Mouse (Mus musculus): Measurements from ENCODE around the gene Clic3. TPM values are rescaled to one million over a fixed set of nuclear protein-coding genes. Genes with fewer than 3 reads are reported as not detected.

Clic3 gene
- total and polyA plus RNA-seq, 2 experiments from 2014 or later, result 0.48 to 3.6 TPM

DNA sequence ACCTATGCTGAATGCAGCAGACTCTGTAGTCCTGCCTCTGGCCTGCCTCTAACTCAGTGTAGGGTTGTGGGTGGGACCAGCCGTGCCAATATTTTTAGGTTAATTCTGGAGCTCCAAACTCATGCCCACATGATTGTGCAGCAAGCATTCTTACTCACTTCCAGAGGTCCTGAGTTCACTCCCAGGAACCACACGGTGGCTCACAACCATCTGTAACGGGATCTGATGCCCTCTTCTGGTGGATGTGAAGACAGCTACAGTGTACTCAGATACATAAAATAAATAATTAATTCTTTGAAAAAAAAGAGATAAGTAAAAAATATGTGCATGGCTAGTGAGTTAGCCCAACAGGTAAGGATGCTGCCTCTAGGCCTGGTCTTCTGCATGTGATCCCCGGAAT, 39.8 kb downstream of the Clic3 start:
- peak; percentile 68 for TF ChIP-seq CTCF (IDR thresholded peaks at IDR 0.05; ENCODE audit: low read depth)
- Histone ChIP-seq H3K36me3 (ENCODE audit: insufficient read depth) (no peaks in the 10 kb centered on the region), H3K4me1 (ENCODE audit: insufficient read depth) (peaks cover 2% of the 10 kb centered on the region), H3K27me3 (ENCODE audit: insufficient read depth, low read length) (no peaks in the 10 kb centered on the region), H3K4me3 (ENCODE audit: low read depth, low read length) (no peak overlapping the region), H3K27ac (ENCODE audit: low read depth, low read length) (no peak overlapping the region), H3K4me2 (ENCODE audit: low read depth) (no peak overlapping the region), H3K9ac (no peak overlapping the region), H3K9me3 (ENCODE audit: low read length) (no peaks in the 10 kb centered on the region)
- WGBS, result 42% methylated on average over 4 of the region's 4 CpGs
- ATAC-seq, result no peak
- DNase-seq, result peak; percentile 32

- peaks cover 8% of the 10 kb centered on the region; the same call in 1 of the 2 replicates for H3K36me3 ChIP-seq (ENCODE audit: insufficient read depth)
- H3K4me1 ChIP-seq (ENCODE audit: insufficient read depth), result peaks cover 9% of the 10 kb centered on the region
- H3K27ac ChIP-seq (ENCODE audit: low read depth, low read length), result no peak overlapping the region
- no peak overlapping the region for H3K9ac ChIP-seq
- DNase-seq, result no peak
- H3K4me3 ChIP-seq (ENCODE audit: low read depth, low read length), result no peak overlapping the region
- no peaks in the 10 kb centered on the region for H3K9me3 ChIP-seq (ENCODE audit: low read length)
- ATAC-seq, result no peak
- no peak overlapping the region for H3K4me2 ChIP-seq (ENCODE audit: low read depth)
- no peaks in the 10 kb centered on the region for H3K27me3 ChIP-seq (ENCODE audit: insufficient read depth, low read length)
- WGBS, result 49% methylated on average over 6 of the region's 6 CpGs
- no peak for TF ChIP-seq CTCF (IDR thresholded peaks at IDR 0.05; ENCODE audit: low read depth)
Observed at GRCm38 (mm10) chr2:25497846-25498575, 41.4 kb downstream of the Clic3 start.

DNA sequence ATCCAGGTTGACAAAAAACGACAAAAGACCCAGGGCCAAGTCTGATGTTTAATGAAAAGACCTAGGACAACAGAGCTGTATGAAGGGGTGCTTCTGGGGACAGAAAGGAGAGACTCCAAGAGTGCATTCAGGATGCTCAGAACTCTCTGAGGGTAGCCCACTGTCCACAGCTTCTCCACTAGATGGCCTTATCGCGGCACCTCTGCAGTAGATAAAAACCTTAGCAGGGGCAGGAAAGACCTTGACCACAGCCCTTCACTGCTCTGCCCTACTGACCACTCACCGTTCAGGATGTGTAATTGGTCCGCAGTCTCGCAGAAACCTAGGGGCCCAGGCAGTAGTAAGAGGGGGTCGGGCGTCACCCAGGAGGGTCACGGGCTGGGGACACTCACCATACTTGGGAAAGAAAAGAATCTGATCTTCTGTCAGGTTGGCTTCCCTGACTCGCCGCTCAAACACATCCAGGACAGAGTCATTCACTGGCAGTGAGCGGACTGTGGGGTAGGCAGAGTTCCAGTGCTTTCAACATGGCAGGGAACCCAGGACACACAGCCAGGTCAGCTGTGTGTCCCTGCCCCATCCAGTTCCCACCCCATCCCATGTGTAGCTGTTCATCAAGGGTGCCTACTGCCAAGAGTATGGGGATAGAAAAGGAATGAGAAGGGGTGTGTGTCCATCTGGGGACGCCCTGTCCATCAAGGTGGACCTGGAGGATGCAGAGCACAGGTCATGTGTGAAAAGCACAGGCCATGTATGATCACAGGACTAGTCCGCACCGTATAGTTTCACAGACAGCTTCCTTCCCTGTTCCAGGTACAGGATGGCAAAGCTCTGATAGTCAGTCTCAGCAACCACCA, 42.2 kb downstream of the Clic3 start:
- 69% methylated on average over 15 of the region's 15 CpGs for WGBS
- ATAC-seq, result no peak

GRCm38 (mm10) chr2:25500071-25500575, 43.5 kb downstream of the Clic3 start:
- H3K4me3 ChIP-seq (ENCODE audit: low read depth, low read length), result peak overlapping the region; percentile 71
- WGBS, result 72% methylated on average over 6 of the region's 6 CpGs
- no peaks in the 10 kb centered on the region for H3K9me3 ChIP-seq (ENCODE audit: low read length)
- H3K4me1 ChIP-seq (ENCODE audit: insufficient read depth), result peaks cover 9% of the 10 kb centered on the region
- H3K27me3 ChIP-seq (ENCODE audit: insufficient read depth, low read length), result no peaks in the 10 kb centered on the region
- H3K36me3 ChIP-seq (ENCODE audit: insufficient read depth), result peaks cover 29% of the 10 kb centered on the region
- peak overlapping the region; percentile 57 for H3K4me2 ChIP-seq (ENCODE audit: low read depth)
- no peak overlapping the region; the same call in 1 of the 2 replicates for H3K27ac ChIP-seq (ENCODE audit: low read depth, low read length)
- DNase-seq (no peak), ATAC-seq (no peak)
- no peak for TF ChIP-seq CTCF (IDR thresholded peaks at IDR 0.05; ENCODE audit: low read depth)
- peak overlapping the region; percentile 95 for H3K9ac ChIP-seq

More for the DNA sequence above, 42.2 kb downstream of the Clic3 start:
- DNase-seq, result no peak
- H3K4me3 ChIP-seq (ENCODE audit: low read depth, low read length), result no peak overlapping the region
- H3K9ac ChIP-seq, result no peak overlapping the region
- H3K9me3 ChIP-seq (ENCODE audit: low read length), result no peaks in the 10 kb centered on the region
- H3K36me3 ChIP-seq (ENCODE audit: insufficient read depth), result peaks cover 16% of the 10 kb centered on the region; the same call in 1 of the 2 replicates
- H3K4me2 ChIP-seq (ENCODE audit: low read depth), result no peak overlapping the region
- H3K27ac ChIP-seq (ENCODE audit: low read depth, low read length), result no peak overlapping the region
- TF ChIP-seq CTCF (IDR thresholded peaks at IDR 0.05; ENCODE audit: low read depth), result no peak
- H3K4me1 ChIP-seq (ENCODE audit: insufficient read depth), result peaks cover 9% of the 10 kb centered on the region
- no peaks in the 10 kb centered on the region for H3K27me3 ChIP-seq (ENCODE audit: insufficient read depth, low read length)

GRCm38 (mm10) chr2:25500576-25501405, 44.2 kb downstream of the Clic3 start, which contains the start of gene Fbxw5:
Fbxw5 (plus strand) TSS chr2:25500750.
- Histone ChIP-seq H3K4me3 (ENCODE audit: low read depth, low read length) (peak within 1 kb of the TSS; percentile 71), H3K9ac (peak within 1 kb of the TSS; percentile 95), H3K36me3 (ENCODE audit: insufficient read depth) (peaks cover 34% of the 10 kb centered on the region), H3K4me1 (ENCODE audit: insufficient read depth) (peaks cover 9% of the 10 kb centered on the region), H3K27ac (ENCODE audit: low read depth, low read length) (peak within 1 kb of the TSS; percentile 65), H3K4me2 (ENCODE audit: low read depth) (peak within 1 kb of the TSS; percentile 97), H3K27me3 (ENCODE audit: insufficient read depth, low read length) (no peaks in the 10 kb centered on the region), H3K9me3 (ENCODE audit: low read length) (no peaks in the 10 kb centered on the region)
- no peak for TF ChIP-seq CTCF (IDR thresholded peaks at IDR 0.05; ENCODE audit: low read depth)
- WGBS, result 2% methylated on average over 31 of the region's 44 CpGs
- DNase-seq (peak; percentile 97), ATAC-seq (peak; percentile 95)
